Mouse (Mus musculus) liver, embryonic 14.5 days (tissue): Measurements from ENCODE around the gene Fbxo42. TPM values are rescaled to one million over a fixed set of nuclear protein-coding genes. Genes with fewer than 3 reads are reported as not detected.

Source experiments
- ATAC-seq: fragments of 200-750 bp; cut with Nextera tagmentation; 2 replicates; pipeline ENCODE4 v1.8.0; 2017; ENCODE audit warnings: moderate number of reproducible peaks, mild to moderate bottlenecking, moderate library complexity; ENCODE audit not compliant: insufficient read depth
- DNase-seq, 3 experiments: peaks; one replicate each; pipeline ENCODE4 v3.0.0-alpha.2; 2012 to 2013; ENCODE audit warnings: low read depth in 3 of 3, low spot score in 3 of 3
- H3K27ac ChIP-seq: fragments of 300-500 bp; sonication (generic); 2 replicates; pipeline ENCODE4 v1.5.1; 2014; ENCODE audit warnings: moderate library complexity, mild to moderate bottlenecking, control low read depth, inconsistent platforms
- H3K27me3 ChIP-seq: fragments of 300-500 bp; sonication (generic); 2 replicates; pipeline ENCODE4 v1.6.1; 2014; ENCODE audit warnings: mild to moderate bottlenecking, low read length, moderate library complexity; ENCODE audit not compliant: control insufficient read depth, insufficient read depth
- H3K36me3 ChIP-seq: fragments of 300-500 bp; sonication (generic); replicated peaks from 2 replicates; pipeline ENCODE4 v1.6.1; 2014; ENCODE audit warnings: low read depth; ENCODE audit not compliant: control insufficient read depth, insufficient read depth
- H3K4me1 ChIP-seq, 2 experiments: fragments of 200-500 bp in 1 of 2; fragments of 300-500 bp in 1 of 2; sonication (generic) in 1 of 2; replicated peaks; 2 replicates each; pipeline ENCODE4 v1.6.1; 2012 to 2014; ENCODE audit warnings: antibody characterized with exemption in 1 of 2, inconsistent platforms in 1 of 2, low read length in 1 of 2; ENCODE audit not compliant: control insufficient read depth in 2 of 2, insufficient read depth in 2 of 2
- H3K4me2 ChIP-seq: fragments of 300-500 bp; sonication (generic); 2 replicates; pipeline ENCODE4 v1.6.1; 2014; ENCODE audit warnings: low read depth, mild to moderate bottlenecking, control low read depth, moderate library complexity
- H3K4me3 ChIP-seq, 2 experiments: fragments of 200-500 bp in 1 of 2; fragments of 300-500 bp in 1 of 2; sonication (generic) in 1 of 2; 2 replicates each; pipeline ENCODE4 v1.5.1; 2012 to 2014; ENCODE audit warnings: low read depth in 2 of 2, low read length in 2 of 2, mild to moderate bottlenecking in 2 of 2, control low read depth in 1 of 2, inconsistent platforms in 1 of 2, moderate library complexity in 1 of 2; ENCODE audit not compliant: insufficient read depth in 1 of 2
- H3K9ac ChIP-seq: fragments of 300-500 bp; sonication (generic); replicated peaks from 2 replicates; pipeline ENCODE4 v1.6.1; 2014; ENCODE audit warnings: mild to moderate bottlenecking, control low read depth, moderate library complexity
- H3K9me3 ChIP-seq: fragments of 300-500 bp; sonication (generic); 2 replicates; pipeline ENCODE4 v1.6.1; 2016; ENCODE audit warnings: low read length, mixed read lengths; ENCODE audit not compliant: control insufficient read depth
- CTCF ChIP-seq: IDR thresholded peaks from 2 replicates; pipeline ENCODE4 v1.5.1; 2016; ENCODE audit warnings: antibody characterized with exemption, low read depth, control low read depth
- EP300 ChIP-seq: IDR thresholded peaks from 2 replicates; pipeline ENCODE4 v1.6.1; 2016; ENCODE audit warnings: antibody characterized with exemption, low read depth
- WGBS: fragments of 180-500 bp; shearing (Covaris S2); extraction: QIAGEN DNeasy Blood & Tissue Kit; methylation state at CpG from one replicate; pipeline ENCODE4 v1.1.7; 2014; ENCODE audit not compliant: insufficient replicate concordance; 5-methylcytosine and 5-hydroxymethylcytosine counted together
- polyA plus RNA-seq, 2 experiments: library from polyadenylated mRNA; depleted of rRNA in 1 of 2; stranded (reverse) in 1 of 2; unstranded in 1 of 2; fragments of >200 nt; fragmentation: Nextera tagmentation in 1 of 2; extraction: Ambion mirVana in 1 of 2; gene quantifications; 2 replicates each; pipeline versions ENCODE4 v1.2.1 to v1.2.3; 2012 to 2014

The Fbxo42 gene
- polyA plus RNA-seq, 2 experiments, result 8.3 to 17.6 TPM

GRCm38 (mm10) chr4:141106526-141107183 is 41.1 kb upstream of the Fbxo42 start:
- H3K4me3 ChIP-seq, result no peak overlapping the region
- H3K9ac ChIP-seq, result no peak overlapping the region
- H3K4me1 ChIP-seq, result no peaks in the 10 kb centered on the region
- TF ChIP-seq CTCF, result no peak
- TF ChIP-seq EP300, result no peak
- no peak overlapping the region for H3K4me2 ChIP-seq
- WGBS, result 70% methylated on average over 16 of the region's 16 CpGs
- DNase-seq, result no peak
- no peak overlapping the region for H3K27ac ChIP-seq
- no peak for ATAC-seq
- no peaks in the 10 kb centered on the region for H3K9me3 ChIP-seq
- no peaks in the 10 kb centered on the region for H3K27me3 ChIP-seq
- no peaks in the 10 kb centered on the region for H3K36me3 ChIP-seq

DNA sequence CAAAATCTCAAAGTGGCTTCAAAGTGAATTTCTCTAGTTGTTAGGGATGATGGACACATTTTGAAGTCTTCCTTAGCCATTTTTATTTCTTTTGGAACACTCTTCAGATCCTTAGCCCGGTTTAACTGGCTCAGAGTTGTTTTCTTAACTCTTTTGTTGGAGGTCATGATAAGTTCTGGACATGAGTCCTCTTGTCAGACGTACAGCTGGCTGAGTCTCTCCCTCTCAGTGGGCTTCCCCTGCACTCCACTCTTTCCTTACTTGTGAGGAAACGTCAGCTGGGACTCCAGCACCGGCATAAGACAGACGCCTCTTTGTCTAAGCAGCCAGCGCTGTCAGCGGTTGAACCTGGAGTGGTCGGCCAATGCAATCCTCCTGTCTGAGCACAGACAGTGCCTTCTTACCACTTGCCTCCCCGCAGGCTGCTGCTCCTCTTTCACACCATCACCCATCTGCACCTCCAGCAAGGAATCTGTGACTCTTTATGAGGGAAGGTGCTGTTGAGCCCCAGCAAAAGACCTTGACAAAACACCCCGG is 39.4 kb upstream of the Fbxo42 start:
- H3K4me2 ChIP-seq, result no peak overlapping the region
- no peak overlapping the region for H3K4me3 ChIP-seq
- no peak for TF ChIP-seq EP300
- no peak for TF ChIP-seq CTCF
- DNase-seq, result no peak
- no peaks in the 10 kb centered on the region for H3K4me1 ChIP-seq
- no peaks in the 10 kb centered on the region for H3K9me3 ChIP-seq
- no peak overlapping the region for H3K9ac ChIP-seq
- H3K27me3 ChIP-seq, result no peaks in the 10 kb centered on the region
- WGBS, result 50% methylated on average over 10 of the region's 10 CpGs
- no peak overlapping the region for H3K27ac ChIP-seq
- no peak for ATAC-seq
- no peaks in the 10 kb centered on the region; the same call in 1 of the 2 replicates for H3K36me3 ChIP-seq

GRCm38 (mm10) chr4:141113831-141114230 is 33.9 kb upstream of the Fbxo42 start:
- H3K4me2 ChIP-seq, result no peak overlapping the region
- peaks cover 21% of the 10 kb centered on the region for H3K36me3 ChIP-seq
- no peak for TF ChIP-seq CTCF
- no peak for TF ChIP-seq EP300
- ATAC-seq (no peak), DNase-seq (no peak)
- H3K27me3 ChIP-seq, result no peaks in the 10 kb centered on the region
- no peaks in the 10 kb centered on the region for H3K9me3 ChIP-seq
- no peak overlapping the region for H3K27ac ChIP-seq
- H3K4me3 ChIP-seq, result no peak overlapping the region
- no peaks in the 10 kb centered on the region for H3K4me1 ChIP-seq
- WGBS, result 75% methylated on average over 7 of the region's 7 CpGs
- H3K9ac ChIP-seq, result no peak overlapping the region

DNA sequence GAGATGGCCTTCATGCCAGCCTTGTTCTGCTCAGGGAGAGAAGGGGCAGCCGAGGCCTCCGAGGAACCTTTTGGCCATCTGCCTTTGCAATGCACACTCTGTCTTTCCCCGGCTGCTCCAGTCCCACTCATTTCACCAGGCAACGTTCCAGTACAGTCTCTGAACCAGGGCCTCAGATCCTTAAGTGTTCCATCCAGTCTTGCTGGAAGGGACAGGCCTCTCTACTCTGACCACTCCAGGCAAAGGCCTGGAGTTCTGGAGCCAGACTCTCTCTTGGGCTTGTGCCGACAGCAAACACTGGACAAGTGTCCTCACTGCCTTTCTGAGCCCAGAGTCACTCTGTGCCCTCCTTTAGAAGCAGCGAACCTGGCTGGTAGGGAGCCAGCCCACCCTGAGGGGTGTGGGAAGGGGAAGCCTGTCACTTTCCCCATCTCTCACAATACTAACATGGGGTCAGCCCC is 33.2 kb upstream of the Fbxo42 start:
- Histone ChIP-seq H3K36me3 (peaks cover 21% of the 10 kb centered on the region), H3K4me3 (no peak overlapping the region), H3K9me3 (no peaks in the 10 kb centered on the region), H3K4me2 (no peak overlapping the region), H3K27me3 (no peaks in the 10 kb centered on the region), H3K9ac (no peak overlapping the region), H3K4me1 (no peaks in the 10 kb centered on the region), H3K27ac (no peak overlapping the region)
- WGBS, result 90% methylated on average over 6 of the region's 6 CpGs
- no peak for ATAC-seq
- no peak for TF ChIP-seq CTCF
- no peak for TF ChIP-seq EP300
- DNase-seq, result no peak

- Histone ChIP-seq H3K27me3 (no peaks in the 10 kb centered on the region), H3K9me3 (no peaks in the 10 kb centered on the region), H3K4me2 (no peak overlapping the region), H3K27ac (no peak overlapping the region), H3K4me1 (no peaks in the 10 kb centered on the region), H3K36me3 (peaks cover 21% of the 10 kb centered on the region), H3K4me3 (no peak overlapping the region), H3K9ac (no peak overlapping the region)
- DNase-seq (no peak), ATAC-seq (peak; percentile 16; the same call in 1 of the 2 replicates)
- TF ChIP-seq EP300 (no peak), CTCF (no peak)
- WGBS, result 88% methylated on average over 8 of the region's 8 CpGs
These were observed 32.3 kb upstream of the Fbxo42 start for GRCm38 (mm10) chr4:141115398-141115797.
